Mouse (Mus musculus): ENCODE measurements around the gene Ceacam18. TPM values are rescaled to one million over a fixed set of nuclear protein-coding genes. Genes with fewer than 3 reads are reported as not detected.

The Ceacam18 gene
- polyA plus RNA-seq, 1 experiment from 2014 or later, result 0.20 TPM

GRCm38 (mm10) chr7:43623819-43624218 lies 10.7 kb upstream of the Ceacam18 start:
- WGBS, result 12% methylated on average over 10 of the region's 10 CpGs
- Histone ChIP-seq H3K4me1 (ENCODE audit: control insufficient read depth, insufficient read depth, low read length) (no peaks in the 10 kb centered on the region), H3K9me3 (ENCODE audit: control insufficient read depth, low read length) (no peaks in the 10 kb centered on the region), H3K9ac (replicated peaks; ENCODE audit: low read depth, low read length) (no peak overlapping the region), H3K27me3 (ENCODE audit: control insufficient read depth, insufficient read depth, low read length) (no peaks in the 10 kb centered on the region), H3K4me3 (ENCODE audit: low read depth, low read length) (no peak overlapping the region), H3K27ac (ENCODE audit: low read depth, low read length) (no peak overlapping the region), H3K36me3 (ENCODE audit: control insufficient read depth, insufficient read depth, low read length) (no peaks in the 10 kb centered on the region), H3K4me2 (ENCODE audit: low read depth, low read length) (no peak overlapping the region)
- 0 out of 2 replicates have a peak, but pooled peaks have one; percentile 54 for ATAC-seq (ENCODE audit: low read depth)

GRCm38 (mm10) chr7:43625065-43625464 lies 9.4 kb upstream of the Ceacam18 start:
- WGBS, result 61% methylated on average over 3 of the region's 3 CpGs

DNA sequence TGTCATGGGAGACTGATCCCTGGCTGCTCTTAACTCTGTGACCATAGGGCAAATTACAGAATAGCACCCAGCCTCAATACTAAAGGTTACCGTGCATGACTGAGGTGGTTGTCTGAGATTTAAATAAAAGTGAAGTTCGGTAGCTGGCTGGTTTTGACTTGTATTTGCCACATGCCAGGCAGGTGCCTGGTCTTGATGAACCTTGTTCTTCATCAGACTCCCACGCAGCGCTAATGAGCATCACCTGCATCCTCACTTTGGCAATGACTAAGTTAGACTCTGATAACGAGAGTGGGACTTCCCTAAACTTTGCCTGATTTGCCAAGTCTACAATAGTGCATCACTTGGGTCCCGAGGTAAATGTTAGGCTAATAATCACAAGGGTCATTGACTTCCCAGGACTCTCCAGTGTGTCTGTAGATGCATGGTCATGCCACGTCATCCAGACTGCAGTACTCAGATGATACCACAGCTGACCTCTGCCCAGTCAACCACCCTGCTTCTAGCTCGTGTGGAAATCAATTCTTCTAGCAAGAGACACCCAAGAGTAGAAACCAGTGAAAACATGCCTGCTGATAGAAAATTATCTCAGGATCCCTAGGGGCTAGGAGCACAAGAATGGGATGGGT lies 8.6 kb upstream of the Ceacam18 start:
- Histone ChIP-seq H3K4me2 (ENCODE audit: low read depth, low read length) (no peak overlapping the region), H3K9ac (replicated peaks; ENCODE audit: low read depth, low read length) (no peak overlapping the region), H3K4me1 (ENCODE audit: control insufficient read depth, insufficient read depth, low read length) (no peaks in the 10 kb centered on the region), H3K36me3 (ENCODE audit: control insufficient read depth, insufficient read depth, low read length) (no peaks in the 10 kb centered on the region), H3K27ac (ENCODE audit: low read depth, low read length) (no peak overlapping the region), H3K27me3 (ENCODE audit: control insufficient read depth, insufficient read depth, low read length) (no peaks in the 10 kb centered on the region), H3K4me3 (ENCODE audit: low read depth, low read length) (no peak overlapping the region), H3K9me3 (ENCODE audit: control insufficient read depth, low read length) (no peaks in the 10 kb centered on the region)
- no peak for ATAC-seq (ENCODE audit: low read depth)
- 83% methylated on average over 8 of the region's 8 CpGs for WGBS

More at GRCm38 (mm10) chr7:43625065-43625464, 9.4 kb upstream of the Ceacam18 start:
- Histone ChIP-seq H3K27me3 (ENCODE audit: control insufficient read depth, insufficient read depth, low read length) (no peaks in the 10 kb centered on the region), H3K4me3 (ENCODE audit: low read depth, low read length) (no peak overlapping the region), H3K9ac (replicated peaks; ENCODE audit: low read depth, low read length) (no peak overlapping the region), H3K27ac (ENCODE audit: low read depth, low read length) (no peak overlapping the region), H3K9me3 (ENCODE audit: control insufficient read depth, low read length) (no peaks in the 10 kb centered on the region), H3K4me2 (ENCODE audit: low read depth, low read length) (no peak overlapping the region), H3K4me1 (ENCODE audit: control insufficient read depth, insufficient read depth, low read length) (no peaks in the 10 kb centered on the region), H3K36me3 (ENCODE audit: control insufficient read depth, insufficient read depth, low read length) (no peaks in the 10 kb centered on the region)
- no peak for ATAC-seq (ENCODE audit: low read depth)

DNA sequence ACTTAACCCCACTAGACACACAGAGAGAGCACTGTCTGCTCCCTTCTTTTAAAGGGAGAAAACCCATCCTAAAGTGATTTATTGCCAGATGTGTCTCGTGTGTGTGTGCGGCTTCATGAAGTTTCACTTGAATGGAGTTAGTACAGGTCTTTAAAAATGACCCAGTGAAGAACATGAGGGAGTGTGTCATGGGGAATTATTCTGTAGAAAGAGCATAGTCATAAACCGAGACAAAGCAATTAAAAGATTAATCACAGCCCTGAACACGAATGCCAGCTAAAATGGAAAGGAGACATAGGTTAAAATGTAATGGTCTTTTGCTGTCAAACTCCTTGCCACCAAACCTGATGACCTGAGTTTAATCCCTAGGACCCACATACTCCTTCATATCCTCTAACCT lies 567 bp upstream of the Ceacam18 start:
- H3K27ac ChIP-seq (ENCODE audit: low read depth, low read length), result no peak overlapping the region
- H3K4me1 ChIP-seq (ENCODE audit: control insufficient read depth, insufficient read depth, low read length), result no peaks in the 10 kb centered on the region
- no peak overlapping the region for H3K9ac ChIP-seq (replicated peaks; ENCODE audit: low read depth, low read length)
- H3K4me2 ChIP-seq (ENCODE audit: low read depth, low read length), result no peak overlapping the region
- H3K9me3 ChIP-seq (ENCODE audit: control insufficient read depth, low read length), result no peaks in the 10 kb centered on the region
- no peaks in the 10 kb centered on the region for H3K36me3 ChIP-seq (ENCODE audit: control insufficient read depth, insufficient read depth, low read length)
- ATAC-seq (ENCODE audit: low read depth), result no peak
- 41% methylated on average over 4 of the region's 4 CpGs for WGBS
- H3K27me3 ChIP-seq (ENCODE audit: control insufficient read depth, insufficient read depth, low read length), result no peaks in the 10 kb centered on the region
- no peak overlapping the region for H3K4me3 ChIP-seq (ENCODE audit: low read depth, low read length)

DNA sequence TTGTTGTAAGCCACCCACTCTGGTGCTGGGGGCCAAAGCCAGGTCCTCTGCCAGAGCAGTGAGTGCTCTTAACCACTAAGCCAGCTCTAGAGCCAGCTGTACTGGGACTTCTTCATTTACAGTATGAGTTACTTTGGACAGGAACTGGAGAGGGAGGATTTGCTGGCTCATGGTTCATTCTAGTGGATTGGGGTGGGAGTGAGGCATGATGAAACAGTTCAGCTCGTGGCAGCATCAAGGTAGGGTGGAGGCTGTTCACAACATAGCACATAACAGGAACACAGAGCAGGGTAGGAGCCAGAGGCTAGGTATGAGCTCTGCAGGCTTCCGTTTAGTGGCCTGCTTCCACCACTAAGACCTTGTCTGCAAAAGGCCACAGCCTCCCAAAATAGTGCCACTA lies 1.7 kb downstream of the Ceacam18 start:
- no peak for ATAC-seq (ENCODE audit: low read depth)
- Histone ChIP-seq H3K27ac (ENCODE audit: low read depth, low read length) (no peak overlapping the region), H3K9ac (replicated peaks; ENCODE audit: low read depth, low read length) (no peak overlapping the region), H3K27me3 (ENCODE audit: control insufficient read depth, insufficient read depth, low read length) (no peaks in the 10 kb centered on the region), H3K4me2 (ENCODE audit: low read depth, low read length) (no peak overlapping the region), H3K36me3 (ENCODE audit: control insufficient read depth, insufficient read depth, low read length) (no peaks in the 10 kb centered on the region), H3K4me1 (ENCODE audit: control insufficient read depth, insufficient read depth, low read length) (no peaks in the 10 kb centered on the region), H3K4me3 (ENCODE audit: low read depth, low read length) (no peak overlapping the region), H3K9me3 (ENCODE audit: control insufficient read depth, low read length) (no peaks in the 10 kb centered on the region)
- 61% methylated on average over 2 of the region's 2 CpGs for WGBS

- no peak overlapping the region for H3K4me3 ChIP-seq (ENCODE audit: low read depth, low read length)
- no peak overlapping the region for H3K27ac ChIP-seq (ENCODE audit: low read depth, low read length)
- no peaks in the 10 kb centered on the region for H3K4me1 ChIP-seq (ENCODE audit: control insufficient read depth, insufficient read depth, low read length)
- WGBS, result 69% methylated on average over 1 of the region's 1 CpGs
- no peak for ATAC-seq (ENCODE audit: low read depth)
- no peaks in the 10 kb centered on the region for H3K27me3 ChIP-seq (ENCODE audit: control insufficient read depth, insufficient read depth, low read length)
- no peaks in the 10 kb centered on the region for H3K36me3 ChIP-seq (ENCODE audit: control insufficient read depth, insufficient read depth, low read length)
- H3K4me2 ChIP-seq (ENCODE audit: low read depth, low read length), result no peak overlapping the region
- H3K9me3 ChIP-seq (ENCODE audit: control insufficient read depth, low read length), result no peaks in the 10 kb centered on the region
- H3K9ac ChIP-seq (replicated peaks; ENCODE audit: low read depth, low read length), result no peak overlapping the region
Observed at GRCm38 (mm10) chr7:43637118-43637517, 2.6 kb downstream of the Ceacam18 start.

DNA sequence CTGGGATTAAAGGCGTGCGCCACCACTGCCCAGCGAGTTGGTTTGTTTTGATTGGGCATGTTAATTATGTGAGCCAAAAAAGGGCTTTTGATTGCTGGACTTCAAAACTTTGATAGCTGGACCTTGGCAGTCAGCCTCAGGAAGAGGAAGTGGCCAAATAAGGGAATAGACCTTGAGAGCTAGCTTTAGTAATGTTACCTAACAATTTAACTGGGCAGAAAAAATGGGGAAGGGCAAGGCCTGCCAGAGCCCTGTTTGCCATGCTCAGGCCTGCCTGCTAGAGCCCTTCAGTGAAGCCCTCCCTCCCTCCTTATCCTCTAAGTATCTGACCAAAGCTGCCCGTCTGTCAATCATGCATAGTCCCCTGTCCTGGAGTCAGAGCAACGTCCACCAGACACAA lies 8.1 kb downstream of the Ceacam18 start:
- Histone ChIP-seq H3K4me3 (ENCODE audit: low read depth, low read length) (no peak overlapping the region), H3K36me3 (ENCODE audit: control insufficient read depth, insufficient read depth, low read length) (no peaks in the 10 kb centered on the region), H3K9ac (replicated peaks; ENCODE audit: low read depth, low read length) (no peak overlapping the region), H3K4me2 (ENCODE audit: low read depth, low read length) (no peak overlapping the region), H3K4me1 (ENCODE audit: control insufficient read depth, insufficient read depth, low read length) (no peaks in the 10 kb centered on the region), H3K27ac (ENCODE audit: low read depth, low read length) (no peak overlapping the region), H3K27me3 (ENCODE audit: control insufficient read depth, insufficient read depth, low read length) (no peaks in the 10 kb centered on the region), H3K9me3 (ENCODE audit: control insufficient read depth, low read length) (no peaks in the 10 kb centered on the region)
- ATAC-seq (ENCODE audit: low read depth), result no peak
- 86% methylated on average over 5 of the region's 5 CpGs for WGBS

- Histone ChIP-seq H3K4me1 (ENCODE audit: control insufficient read depth, insufficient read depth, low read length) (no peaks in the 10 kb centered on the region), H3K4me2 (ENCODE audit: low read depth, low read length) (no peak overlapping the region), H3K27ac (ENCODE audit: low read depth, low read length) (no peak overlapping the region), H3K27me3 (ENCODE audit: control insufficient read depth, insufficient read depth, low read length) (no peaks in the 10 kb centered on the region), H3K9me3 (ENCODE audit: control insufficient read depth, low read length) (no peaks in the 10 kb centered on the region), H3K36me3 (ENCODE audit: control insufficient read depth, insufficient read depth, low read length) (no peaks in the 10 kb centered on the region), H3K4me3 (ENCODE audit: low read depth, low read length) (no peak overlapping the region), H3K9ac (replicated peaks; ENCODE audit: low read depth, low read length) (no peak overlapping the region)
- 85% methylated on average over 17 of the region's 17 CpGs for WGBS
- ATAC-seq (ENCODE audit: low read depth), result no peak
Observed at GRCm38 (mm10) chr7:43643046-43643652, 8.6 kb downstream of the Ceacam18 start.

GRCm38 (mm10) chr7:43652683-43653082 lies 18.2 kb downstream of the Ceacam18 start:
- no peaks in the 10 kb centered on the region for H3K27me3 ChIP-seq (ENCODE audit: control insufficient read depth, insufficient read depth, low read length)
- H3K4me1 ChIP-seq (ENCODE audit: control insufficient read depth, insufficient read depth, low read length), result no peaks in the 10 kb centered on the region
- H3K4me2 ChIP-seq (ENCODE audit: low read depth, low read length), result no peak overlapping the region
- no peak overlapping the region for H3K4me3 ChIP-seq (ENCODE audit: low read depth, low read length)
- 90% methylated on average over 6 of the region's 6 CpGs for whole genome bisulfite sequencing
- H3K9ac ChIP-seq (replicated peaks; ENCODE audit: low read depth, low read length), result no peak overlapping the region
- H3K27ac ChIP-seq (ENCODE audit: low read depth, low read length), result no peak overlapping the region
- no peak for ATAC-seq (ENCODE audit: low read depth)
- no peaks in the 10 kb centered on the region for H3K9me3 ChIP-seq (ENCODE audit: control insufficient read depth, low read length)
- no peaks in the 10 kb centered on the region for H3K36me3 ChIP-seq (ENCODE audit: control insufficient read depth, insufficient read depth, low read length)
